Mouse (Mus musculus) lung, postnatal 0 days (tissue): Measurements from ENCODE around the gene Thnsl2.
A peak's percentile ranks its signal among the peaks of the same experiment; 100 is the strongest.

ENCODE experiments used
- CTCF ChIP-seq: IDR thresholded peaks from 2 replicates; pipeline ENCODE4 v1.5.1; 2016; ENCODE audit warnings: antibody characterized with exemption, mild to moderate bottlenecking
- EP300 ChIP-seq: IDR thresholded peaks from 2 replicates; pipeline ENCODE4 v1.6.1; 2016; ENCODE audit warnings: antibody characterized with exemption, mild to moderate bottlenecking, control low read depth

- peak; percentile 83 for TF ChIP-seq CTCF
- TF ChIP-seq EP300, result no peak
These were observed 5.3 kb upstream of the Thnsl2 start for GRCm38 (mm10) chr6:71149534-71149933.
